Mouse (Mus musculus): ENCODE measurements around the gene Vmn1r89. TPM values are rescaled to one million over a fixed set of nuclear protein-coding genes. Genes with fewer than 3 reads are reported as not detected.

Gene Vmn1r89
- polyA plus RNA-seq (2012; rRNA removed), result not detected in 2 replicates

GRCm38 (mm10) chr7:13212720-13213119 is at the start of gene Vmn1r89:
Gene Vmn1r89 (plus strand): TSS chr7:13213020.

Other genes starting within 250 kb of the Vmn1r89 start
- 10.4 and 11.4 TPM in 2 replicates for gene Zfp324, start 247.2 kb upstream of the Vmn1r89 start, polyA plus RNA-seq (2012; rRNA removed)
- gene Zfp446, start 235.2 kb upstream of the Vmn1r89 start, polyA plus RNA-seq (2012; rRNA removed), result 13.4 and 14.1 TPM in 2 replicates
- 1.0 and 1.2 TPM in 2 replicates for gene Slc27a5, start 214.8 kb upstream of the Vmn1r89 start, polyA plus RNA-seq (2012; rRNA removed)
- 546 and 564 TPM in 2 replicates for gene Trim28, start 213.9 kb upstream of the Vmn1r89 start, polyA plus RNA-seq (2012; rRNA removed)
- 40.4 and 41.9 TPM in 2 replicates for gene Zbtb45, start 203.0 kb upstream of the Vmn1r89 start, polyA plus RNA-seq (2012; rRNA removed)
- gene Chmp2a, start 178.2 kb upstream of the Vmn1r89 start, polyA plus RNA-seq (2012; rRNA removed), result 199 and 203 TPM in 2 replicates
- 327 and 336 TPM in 2 replicates for gene Ube2m, start 174.7 kb upstream of the Vmn1r89 start, polyA plus RNA-seq (2012; rRNA removed)
- gene Mzf1, start 158.3 kb upstream of the Vmn1r89 start, polyA plus RNA-seq (2012; rRNA removed), result 9.8 and 10.5 TPM in 2 replicates
- 0.04 TPM in 2 replicates for gene Vmn1r85, start 117.8 kb upstream of the Vmn1r89 start, polyA plus RNA-seq (2012; rRNA removed)
- not detected in 2 replicates for gene Vmn1r86, start 93.1 kb upstream of the Vmn1r89 start, polyA plus RNA-seq (2012; rRNA removed)
- not detected in 2 replicates for gene Vmn1r87, start 72.9 kb upstream of the Vmn1r89 start, polyA plus RNA-seq (2012; rRNA removed)
- gene Vmn1r88, start 53.5 kb upstream of the Vmn1r89 start, polyA plus RNA-seq (2012; rRNA removed), result not detected in 2 replicates
- 51.7 and 54.3 TPM in 2 replicates for gene Lig1, start 64.3 kb downstream of the Vmn1r89 start, polyA plus RNA-seq (2012; rRNA removed)
- 12.1 and 12.5 TPM in 2 replicates for gene Zswim9, start 65.7 kb downstream of the Vmn1r89 start, polyA plus RNA-seq (2012; rRNA removed)
- 2.4 and 3.3 TPM in 2 replicates for gene Pla2g4c, start 111.6 kb downstream of the Vmn1r89 start, polyA plus RNA-seq (2012; rRNA removed)
- 0.11 and 0.34 TPM in 2 replicates for gene Cabp5, start 185.1 kb downstream of the Vmn1r89 start, polyA plus RNA-seq (2012; rRNA removed)
- gene Bsph1, start 237.8 kb downstream of the Vmn1r89 start, polyA plus RNA-seq (2012; rRNA removed), result not detected in 2 replicates

Measured in central nervous system, embryonic 14 days (tissue).